Mouse (Mus musculus) forebrain, embryonic 14.5 days (tissue): ENCODE measurements around the gene Rpn2. TPM values are rescaled to one million over a fixed set of nuclear protein-coding genes. Genes with fewer than 3 reads are reported as not detected.

Experiments
- ATAC-seq: fragments of 200-750 bp; cut with Nextera tagmentation; 2 replicates; pipeline ENCODE4 v1.8.0; 2017; ENCODE audit warnings: mild to moderate bottlenecking, moderate library complexity
- DNase-seq: peaks from one replicate; pipeline ENCODE4 v3.0.0-alpha.2; 2015; ENCODE audit warnings: low spot score
- H3K27ac ChIP-seq: fragments of 300-500 bp; sonication (generic); 2 replicates; pipeline ENCODE4 v1.5.1; 2014; ENCODE audit warnings: low read depth, mild to moderate bottlenecking, control low read depth, low read length, moderate library complexity
- H3K27me3 ChIP-seq: fragments of 300-500 bp; sonication (generic); replicated peaks from 2 replicates; pipeline ENCODE4 v1.6.1; 2014; ENCODE audit warnings: low read length, control low read depth, mixed read lengths; ENCODE audit not compliant: control insufficient read depth, insufficient read depth
- H3K36me3 ChIP-seq: fragments of 300-500 bp; sonication (generic); 2 replicates; pipeline ENCODE4 v1.6.1; 2014; ENCODE audit warnings: low read length, control low read depth; ENCODE audit not compliant: control insufficient read depth, insufficient read depth
- H3K4me1 ChIP-seq: fragments of 300-500 bp; sonication (generic); 2 replicates; pipeline ENCODE4 v1.6.1; 2014; ENCODE audit warnings: antibody characterized with exemption, low read length, control low read depth; ENCODE audit not compliant: control insufficient read depth, insufficient read depth
- H3K4me2 ChIP-seq: fragments of 300-500 bp; sonication (generic); 2 replicates; pipeline ENCODE4 v1.6.1; 2014; ENCODE audit warnings: mild to moderate bottlenecking, control low read depth, low read length
- H3K4me3 ChIP-seq: fragments of 300-500 bp; sonication (generic); 2 replicates; pipeline ENCODE4 v1.5.1; 2014; ENCODE audit warnings: low read depth, low read length, control low read depth
- H3K9ac ChIP-seq: fragments of 300-500 bp; sonication (generic); 2 replicates; pipeline ENCODE4 v1.6.1; 2014; ENCODE audit warnings: mild to moderate bottlenecking, low read length, control low read depth, moderate library complexity
- H3K9me3 ChIP-seq: fragments of 300-500 bp; sonication (generic); replicated peaks from 2 replicates; pipeline ENCODE4 v1.6.1; 2016; ENCODE audit warnings: low read length, control low read depth, mixed read lengths; ENCODE audit not compliant: control insufficient read depth
- WGBS: fragments of 180-500 bp; shearing (Covaris S2); extraction: QIAGEN DNeasy Blood & Tissue Kit; methylation state at CpG from one replicate; pipeline ENCODE4 v1.1.7; 2014; 5-methylcytosine and 5-hydroxymethylcytosine counted together
- polyA plus RNA-seq: library from polyadenylated mRNA; unstranded; fragments of >200 nt; fragmentation: Nextera tagmentation; extraction: Ambion mirVana; gene quantifications from 2 replicates; pipeline ENCODE4 v1.2.1, GENCODE M21; 2014

Gene Rpn2
- polyA plus RNA-seq: 163 and 183 TPM in 2 replicates

GRCm38 (mm10) chr2:157278717-157279415 lies at the start of gene Rpn2:
Gene Rpn2 (plus strand): TSS chr2:157279017.
- H3K4me2 ChIP-seq: peak within 1 kb of the TSS; percentile 84
- ATAC-seq (peak; percentile 100), DNase-seq (peak; percentile 97)
- peak within 1 kb of the TSS; percentile 91 for H3K27ac ChIP-seq
- H3K9me3 ChIP-seq: no peaks in the 10 kb centered on the region
- peak within 1 kb of the TSS; percentile 98 for H3K4me3 ChIP-seq
- H3K4me1 ChIP-seq: peaks cover 16% of the 10 kb centered on the region
- peak within 1 kb of the TSS; percentile 93 for H3K9ac ChIP-seq
- WGBS: under 1% methylated on average over 56 of the region's 64 CpGs
- no peaks in the 10 kb centered on the region for H3K27me3 ChIP-seq
- H3K36me3 ChIP-seq: peaks cover 14% of the 10 kb centered on the region

GRCm38 (mm10) chr2:157235946-157236345 lies 42.9 kb upstream of the Rpn2 start:
- WGBS: 80% methylated on average over 8 of the region's 8 CpGs
- no peak overlapping the region for H3K4me2 ChIP-seq
- no peaks in the 10 kb centered on the region for H3K27me3 ChIP-seq
- H3K4me3 ChIP-seq: no peak overlapping the region
- no peaks in the 10 kb centered on the region for H3K36me3 ChIP-seq
- no peak overlapping the region for H3K9ac ChIP-seq
- no peak overlapping the region for H3K27ac ChIP-seq
- DNase-seq: no peak
- no peaks in the 10 kb centered on the region for H3K9me3 ChIP-seq
- no peak for ATAC-seq
- H3K4me1 ChIP-seq: no peaks in the 10 kb centered on the region

- ATAC-seq (no peak), DNase-seq (no peak)
- Histone ChIP-seq H3K4me3 (no peak overlapping the region), H3K4me1 (no peaks in the 10 kb centered on the region), H3K36me3 (no peaks in the 10 kb centered on the region), H3K9me3 (no peaks in the 10 kb centered on the region), H3K27ac (no peak overlapping the region), H3K27me3 (no peaks in the 10 kb centered on the region), H3K4me2 (no peak overlapping the region), H3K9ac (no peak overlapping the region)
- WGBS: 69% methylated on average over 5 of the region's 5 CpGs
These were observed 33.8 kb upstream of the Rpn2 start for GRCm38 (mm10) chr2:157245001-157245400.

- no peak for ATAC-seq
- Histone ChIP-seq H3K9ac (no peak overlapping the region), H3K4me1 (no peaks in the 10 kb centered on the region), H3K4me3 (no peak overlapping the region), H3K27ac (no peak overlapping the region), H3K36me3 (no peaks in the 10 kb centered on the region), H3K27me3 (no peaks in the 10 kb centered on the region), H3K9me3 (no peaks in the 10 kb centered on the region), H3K4me2 (no peak overlapping the region)
- 87% methylated on average over 2 of the region's 2 CpGs for WGBS
- DNase-seq: no peak
These were observed 33.2 kb upstream of the Rpn2 start for GRCm38 (mm10) chr2:157245603-157246002.

- Histone ChIP-seq H3K9ac (no peak overlapping the region), H3K4me1 (no peaks in the 10 kb centered on the region), H3K27me3 (no peaks in the 10 kb centered on the region), H3K27ac (no peak overlapping the region), H3K9me3 (no peaks in the 10 kb centered on the region), H3K4me2 (no peak overlapping the region), H3K4me3 (no peak overlapping the region), H3K36me3 (no peaks in the 10 kb centered on the region)
- no peak for ATAC-seq
- DNase-seq: no peak
These were observed 30.7 kb upstream of the Rpn2 start for GRCm38 (mm10) chr2:157248111-157248510.

DNA sequence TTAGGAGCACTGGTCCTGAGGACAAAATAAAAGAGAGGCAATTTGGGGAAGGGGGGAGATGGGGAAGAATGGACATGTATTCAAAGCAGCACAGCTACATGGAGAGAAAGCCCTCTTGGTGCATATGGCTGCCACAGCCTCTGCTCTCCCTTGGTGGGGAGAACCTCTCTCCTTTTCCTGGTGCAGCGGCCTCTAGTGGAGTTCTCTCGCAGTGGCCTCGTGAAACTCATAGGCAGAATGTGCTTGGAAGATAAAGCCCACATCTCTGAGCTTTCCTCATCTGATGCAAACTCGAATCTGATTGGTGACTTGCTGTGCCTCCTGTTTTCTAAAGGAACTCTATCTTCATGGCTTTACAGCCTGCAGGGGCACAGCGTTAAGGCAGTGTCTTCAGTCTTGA lies 19.1 kb upstream of the Rpn2 start:
- Histone ChIP-seq H3K4me3 (no peak overlapping the region), H3K27me3 (no peaks in the 10 kb centered on the region), H3K4me1 (no peaks in the 10 kb centered on the region), H3K36me3 (no peaks in the 10 kb centered on the region), H3K9ac (no peak overlapping the region), H3K4me2 (no peak overlapping the region), H3K27ac (no peak overlapping the region), H3K9me3 (no peaks in the 10 kb centered on the region)
- ATAC-seq (no peak), DNase-seq (peak; percentile 61)
- 4% methylated on average over 5 of the region's 5 CpGs for WGBS

GRCm38 (mm10) chr2:157261930-157262329 lies 16.9 kb upstream of the Rpn2 start:
- Histone ChIP-seq H3K4me3 (no peak overlapping the region), H3K9ac (no peak overlapping the region), H3K27me3 (no peaks in the 10 kb centered on the region), H3K4me1 (no peaks in the 10 kb centered on the region), H3K36me3 (no peaks in the 10 kb centered on the region), H3K9me3 (no peaks in the 10 kb centered on the region), H3K27ac (no peak overlapping the region), H3K4me2 (no peak overlapping the region)
- ATAC-seq: no peak
- no peak for DNase-seq
- WGBS: 83% methylated on average over 5 of the region's 5 CpGs

DNA sequence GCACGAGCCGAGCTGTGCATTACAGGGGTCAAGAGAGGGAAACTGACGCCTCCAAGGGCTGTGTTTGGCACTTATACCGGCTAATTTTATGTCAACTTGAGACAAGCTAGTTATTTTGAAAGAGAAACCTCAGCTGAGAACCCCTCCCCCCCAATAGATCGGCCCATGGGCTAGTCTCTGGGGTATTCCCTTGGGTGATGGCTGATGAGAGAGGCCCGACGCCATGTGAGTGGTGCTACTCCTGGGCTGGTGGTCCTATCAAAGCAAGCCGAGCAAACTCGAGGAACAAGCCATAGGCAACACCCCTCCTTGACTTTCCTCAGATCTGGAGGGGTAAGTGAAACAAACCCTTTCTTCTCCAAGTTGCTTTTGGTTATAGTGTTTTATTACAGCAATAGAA lies 16.3 kb upstream of the Rpn2 start:
- DNase-seq: no peak
- Histone ChIP-seq H3K27me3 (no peaks in the 10 kb centered on the region), H3K27ac (no peak overlapping the region), H3K4me2 (no peak overlapping the region), H3K36me3 (no peaks in the 10 kb centered on the region), H3K9me3 (no peaks in the 10 kb centered on the region), H3K4me1 (no peaks in the 10 kb centered on the region), H3K9ac (no peak overlapping the region), H3K4me3 (no peak overlapping the region)
- WGBS: 81% methylated on average over 9 of the region's 9 CpGs
- no peak for ATAC-seq

GRCm38 (mm10) chr2:157263101-157263500 lies 15.7 kb upstream of the Rpn2 start:
- Histone ChIP-seq H3K9ac (no peak overlapping the region), H3K36me3 (no peaks in the 10 kb centered on the region), H3K4me2 (no peak overlapping the region), H3K9me3 (no peaks in the 10 kb centered on the region), H3K4me3 (no peak overlapping the region), H3K27ac (no peak overlapping the region), H3K4me1 (no peaks in the 10 kb centered on the region), H3K27me3 (no peaks in the 10 kb centered on the region)
- WGBS: 91% methylated on average over 1 of the region's 1 CpGs
- ATAC-seq (no peak), DNase-seq (no peak)
